Mouse (Mus musculus) heart, postnatal 4 days (tissue): ENCODE results near the gene Nt5c2. TPM values are rescaled to one million over a fixed set of nuclear protein-coding genes. Genes with fewer than 3 reads are reported as not detected.

ENCODE experiments used
- DNase-seq: peaks from one replicate; pipeline ENCODE4 v3.0.0; 2021
- total RNA-seq, 2 experiments: library from RNA; stranded (reverse); gene quantifications; 2 replicates each; pipeline ENCODE4 v1.2.3; 2021

The Nt5c2 gene
- total RNA-seq, 2 experiments from 2014 or later: 147 to 157 TPM

DNA sequence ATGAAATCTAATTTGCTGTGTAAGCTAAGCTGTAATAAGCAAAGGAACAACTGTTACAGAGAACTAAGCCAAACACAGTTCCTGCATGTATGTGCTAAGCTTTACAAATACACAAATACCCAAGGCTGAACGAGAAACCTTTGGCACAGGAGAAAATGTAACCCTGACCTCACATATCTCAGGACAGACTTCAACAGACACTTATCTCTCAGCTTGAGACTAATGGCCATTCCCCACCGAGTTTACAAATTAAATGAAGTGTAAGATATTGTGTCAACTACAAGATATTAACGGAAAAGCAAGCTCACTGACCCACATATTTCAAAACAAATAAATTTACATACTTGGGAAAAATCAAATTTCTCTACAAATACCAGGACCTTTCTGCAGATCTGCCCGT lies 86.8 kb downstream of the Nt5c2 start:
- no peak for DNase-seq

GRCm38 (mm10) chr19:46926951-46927350 lies 88.0 kb downstream of the Nt5c2 start:
- DNase-seq: no peak

GRCm38 (mm10) chr19:46926357-46926756 lies 88.6 kb downstream of the Nt5c2 start:
- DNase-seq: no peak

- no peak for DNase-seq
These were observed 94.4 kb downstream of the Nt5c2 start for GRCm38 (mm10) chr19:46920571-46920970.

DNA sequence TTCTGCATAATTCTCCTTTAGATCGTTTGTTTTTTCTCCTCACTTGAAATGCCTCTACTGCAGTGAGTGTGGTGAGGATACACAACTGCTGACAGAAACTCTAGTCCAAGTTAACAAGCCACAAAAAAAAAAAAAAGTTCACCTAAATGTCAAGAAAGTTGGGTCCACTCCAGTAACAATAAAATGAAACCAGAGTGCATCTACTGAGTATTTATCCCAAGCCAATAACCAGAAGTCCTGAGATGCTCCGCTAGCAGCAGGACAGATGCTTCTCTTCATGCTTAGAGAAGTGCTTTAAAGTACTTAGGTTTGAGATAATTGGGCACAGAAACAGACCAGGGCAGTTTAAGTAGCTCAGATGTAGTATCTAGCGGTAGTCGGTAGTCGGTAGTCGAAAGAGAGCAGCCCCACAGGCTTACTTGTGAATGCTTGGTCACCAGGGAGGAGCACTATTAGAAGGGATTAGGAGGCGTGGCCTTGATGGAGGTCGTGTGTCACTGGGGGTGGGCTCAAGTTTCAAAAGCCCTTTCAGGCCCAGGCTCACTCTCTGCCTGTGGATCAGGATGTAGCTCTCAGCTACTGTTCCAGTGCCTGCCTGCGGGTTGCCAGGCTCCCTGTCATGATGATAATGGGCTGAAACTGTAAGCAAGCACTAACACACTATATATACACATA lies 99.4 kb downstream of the Nt5c2 start:
- no peak for DNase-seq

DNA sequence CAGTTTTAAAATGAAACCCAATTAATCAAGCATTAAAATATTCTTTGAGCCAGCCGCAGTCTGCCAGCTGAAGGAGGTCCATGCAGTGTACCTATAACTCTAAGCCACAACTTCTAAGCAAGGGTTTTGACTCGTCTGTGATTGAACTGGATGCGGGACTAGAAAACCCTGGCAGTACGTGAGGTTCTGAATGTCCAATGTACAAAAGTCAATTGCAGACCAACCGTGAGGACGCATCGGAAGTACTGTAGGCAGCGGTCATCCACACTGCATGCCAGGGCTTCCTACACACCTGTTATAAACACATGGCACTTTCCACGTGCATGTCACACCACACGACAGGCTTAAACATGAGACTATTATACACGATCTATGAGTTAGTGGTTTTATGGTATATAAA lies 101.3 kb downstream of the Nt5c2 start:
- no peak for DNase-seq

DNA sequence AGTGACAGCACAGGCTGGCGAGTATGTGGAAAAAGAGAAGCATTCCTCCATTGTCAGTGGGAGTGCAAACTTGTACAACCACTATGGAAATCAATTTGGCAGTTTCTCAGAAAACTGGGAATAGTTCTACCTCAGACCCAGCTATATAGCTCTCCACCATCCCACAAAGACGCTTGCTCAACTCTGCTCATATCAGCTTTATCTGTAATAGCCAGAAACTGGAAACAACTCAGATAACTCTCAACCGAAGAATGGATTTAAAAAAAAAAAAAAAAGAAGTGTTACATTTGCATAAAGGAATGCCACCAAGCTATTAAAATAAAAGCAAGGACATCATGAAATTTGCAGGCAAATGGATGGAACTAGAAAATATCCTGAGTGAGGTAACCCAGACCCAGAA lies 103.5 kb downstream of the Nt5c2 start:
- no peak for DNase-seq

- DNase-seq: no peak
These were observed 106.0 kb downstream of the Nt5c2 start for GRCm38 (mm10) chr19:46908977-46909376.

DNA sequence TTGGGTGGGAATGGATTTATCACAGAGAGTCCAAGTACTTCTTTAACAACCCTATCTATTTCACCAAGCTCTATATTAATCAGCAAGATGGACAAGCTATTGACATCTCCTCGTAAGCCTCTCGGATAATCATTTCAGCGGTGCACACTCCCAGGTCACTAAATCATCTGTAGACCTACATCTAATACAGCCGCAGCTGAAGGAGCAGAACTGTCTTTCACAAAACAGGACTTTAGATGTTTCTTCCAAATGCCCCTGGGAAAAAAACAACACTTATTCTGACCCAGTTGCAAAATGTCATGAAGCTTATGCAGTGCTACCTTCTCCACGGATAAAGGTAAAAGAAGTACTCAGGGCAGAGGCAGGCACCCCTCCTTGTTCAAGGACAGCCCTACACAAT lies 106.7 kb downstream of the Nt5c2 start:
- no peak for DNase-seq

DNA sequence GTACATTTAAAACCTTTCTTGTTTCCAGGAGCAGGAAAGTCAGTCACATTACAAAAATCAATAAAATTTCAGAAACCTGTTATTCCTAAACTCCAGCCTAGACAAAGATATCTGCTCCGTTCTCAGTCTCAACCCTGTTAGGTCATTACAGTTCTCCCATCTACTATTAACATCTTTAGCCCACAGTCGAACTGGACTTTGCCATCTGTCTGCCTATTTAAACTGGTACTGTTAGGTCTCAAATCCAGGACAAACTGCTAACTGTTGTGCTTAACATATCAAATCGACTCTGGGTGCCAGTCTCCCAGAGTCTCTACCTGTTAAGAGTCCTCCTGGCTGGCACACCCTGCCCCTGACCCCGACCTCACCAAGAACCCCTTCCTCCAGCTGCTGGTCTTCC lies 109.0 kb downstream of the Nt5c2 start:
- no peak for DNase-seq

DNA sequence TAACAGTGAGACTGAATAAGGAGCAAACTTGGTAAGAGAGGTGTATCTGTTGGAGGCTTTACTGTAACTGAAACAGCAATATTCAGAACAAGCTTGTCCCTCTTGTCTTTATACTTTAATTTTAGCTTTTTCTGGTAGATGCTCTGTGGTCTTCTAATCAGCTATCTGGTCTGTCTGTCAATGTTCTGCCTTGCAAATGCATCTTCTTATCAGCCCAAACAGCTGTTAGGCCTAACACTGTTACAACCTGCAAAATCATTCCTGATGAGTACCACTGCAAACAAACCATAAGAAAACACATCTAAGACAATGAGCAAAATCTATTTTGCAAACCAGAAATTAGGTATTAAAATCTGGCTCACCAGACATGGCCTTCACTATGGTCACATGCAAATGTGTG lies 109.6 kb downstream of the Nt5c2 start:
- DNase-seq: no peak

DNA sequence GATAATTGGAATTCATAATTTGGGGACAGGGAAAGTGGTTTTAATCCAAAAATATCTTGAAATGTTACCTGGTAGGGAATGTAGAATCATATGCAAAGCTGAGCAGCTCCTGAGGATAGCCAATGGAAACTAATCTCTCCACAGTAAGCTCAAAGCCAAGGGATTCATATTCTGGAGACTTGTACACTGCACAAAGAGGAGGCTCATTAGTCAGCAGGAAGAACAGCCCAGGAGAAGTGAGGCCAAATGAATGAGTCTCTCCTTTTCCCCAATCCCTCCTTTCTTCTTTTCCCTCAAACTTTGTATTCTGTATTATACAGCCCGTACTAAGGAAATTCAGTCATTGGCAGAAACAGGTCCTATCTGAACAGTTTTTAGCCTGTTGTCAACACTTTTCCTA lies 110.0 kb downstream of the Nt5c2 start:
- no peak for DNase-seq

DNA sequence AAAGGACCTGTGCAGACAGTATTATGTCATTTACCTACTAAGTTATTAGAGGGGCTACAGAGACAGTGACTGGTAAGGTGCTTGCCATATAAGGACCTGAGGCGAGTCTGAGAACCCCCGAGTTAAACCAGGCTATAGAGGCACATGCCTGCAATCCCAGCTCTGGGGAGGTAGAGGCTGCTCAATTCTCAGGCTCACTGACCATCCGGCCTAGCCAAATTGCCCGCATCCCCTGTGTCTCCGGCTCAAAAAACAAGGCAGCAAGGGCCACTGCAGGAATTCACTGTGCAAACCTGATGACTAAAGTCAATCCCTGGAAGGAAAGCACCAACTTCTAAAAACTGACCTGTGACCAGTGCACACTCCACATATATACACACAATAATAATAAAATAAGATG lies 111.6 kb downstream of the Nt5c2 start:
- DNase-seq: no peak

DNA sequence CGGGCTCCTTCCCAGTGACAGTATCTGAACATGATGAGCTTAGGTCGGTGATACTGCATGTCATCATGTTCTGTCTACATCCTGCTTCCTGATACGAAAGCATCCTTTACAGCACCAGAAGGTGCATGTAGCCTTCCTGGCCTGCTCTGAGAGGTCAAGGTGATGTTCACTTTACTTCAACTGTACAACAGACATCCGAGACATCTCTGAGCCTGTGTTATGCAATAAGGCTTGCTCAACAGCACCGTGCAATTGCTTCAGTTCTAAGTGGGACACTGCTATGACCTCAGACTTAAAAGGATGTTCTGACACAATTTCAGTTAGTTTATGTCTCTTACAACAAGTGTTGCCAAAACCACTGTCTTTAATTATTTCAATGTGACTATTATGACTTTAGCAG lies 113.6 kb downstream of the Nt5c2 start:
- DNase-seq: no peak

GRCm38 (mm10) chr19:46900786-46901185 lies 114.2 kb downstream of the Nt5c2 start:
- no peak for DNase-seq

DNA sequence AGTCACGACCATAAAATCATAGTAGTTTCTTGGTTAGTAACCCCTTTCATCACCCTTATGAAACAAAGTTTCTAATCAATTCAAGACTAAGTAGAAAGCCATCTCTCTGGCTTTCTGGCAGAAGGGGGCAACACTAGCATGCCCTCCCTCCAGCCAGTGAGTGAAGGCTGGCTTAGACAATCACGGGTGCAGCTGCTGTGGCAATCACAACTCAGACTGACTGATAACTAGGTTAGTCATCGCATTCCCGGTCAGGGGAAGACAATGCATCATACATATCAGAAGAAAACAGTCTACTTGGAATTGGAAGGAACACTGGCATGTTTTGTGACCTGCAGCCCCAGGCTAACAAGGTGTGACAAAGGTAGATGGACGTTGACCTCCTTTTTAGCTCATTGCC lies 115.1 kb downstream of the Nt5c2 start:
- DNase-seq: no peak

DNA sequence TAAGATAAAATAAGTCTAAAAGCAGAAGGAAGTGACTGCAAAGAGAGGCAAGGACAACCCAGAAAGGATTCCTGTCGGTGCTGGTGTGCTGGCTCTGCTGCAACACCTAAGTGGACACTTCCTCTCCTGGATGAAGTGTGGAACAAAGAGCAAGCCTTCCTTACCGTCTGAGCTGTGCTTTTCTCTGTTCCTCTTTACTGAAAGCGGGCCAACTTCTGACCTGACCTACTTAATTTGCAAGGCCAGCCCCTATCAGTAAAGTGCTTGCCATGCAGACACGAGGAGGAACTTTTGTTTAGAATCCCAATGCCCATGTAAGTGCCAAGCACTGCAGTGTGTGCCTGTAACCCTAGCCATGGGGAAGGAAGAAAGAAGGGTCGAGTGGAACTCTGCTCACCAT lies 115.6 kb downstream of the Nt5c2 start:
- no peak for DNase-seq

GRCm38 (mm10) chr19:46898222-46898621 lies 116.7 kb downstream of the Nt5c2 start:
- DNase-seq: no peak

DNA sequence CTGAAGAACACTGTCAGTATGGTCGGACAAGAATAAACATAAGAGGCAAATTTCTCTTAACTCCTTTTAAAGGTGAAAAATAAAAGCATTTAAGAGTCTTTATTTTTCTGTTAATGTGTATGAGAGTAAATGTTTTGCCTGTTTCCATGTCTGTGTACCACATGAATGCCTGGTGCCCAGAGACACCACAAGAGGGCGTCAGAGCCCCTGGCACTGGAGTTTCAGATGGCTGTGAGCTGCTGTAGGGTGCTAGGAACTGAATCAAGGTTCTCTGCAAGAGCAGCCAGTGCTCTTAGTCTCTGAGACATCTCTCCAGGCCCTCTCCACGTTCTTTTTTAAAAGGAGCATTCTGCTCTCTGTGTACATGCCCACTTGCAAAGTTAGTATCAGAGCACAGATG lies 117.8 kb downstream of the Nt5c2 start:
- no peak for DNase-seq

- DNase-seq: no peak
These were observed 121.5 kb downstream of the Nt5c2 start for GRCm38 (mm10) chr19:46893484-46893883.

GRCm38 (mm10) chr19:46892856-46893255 lies 122.1 kb downstream of the Nt5c2 start:
- no peak for DNase-seq

DNA sequence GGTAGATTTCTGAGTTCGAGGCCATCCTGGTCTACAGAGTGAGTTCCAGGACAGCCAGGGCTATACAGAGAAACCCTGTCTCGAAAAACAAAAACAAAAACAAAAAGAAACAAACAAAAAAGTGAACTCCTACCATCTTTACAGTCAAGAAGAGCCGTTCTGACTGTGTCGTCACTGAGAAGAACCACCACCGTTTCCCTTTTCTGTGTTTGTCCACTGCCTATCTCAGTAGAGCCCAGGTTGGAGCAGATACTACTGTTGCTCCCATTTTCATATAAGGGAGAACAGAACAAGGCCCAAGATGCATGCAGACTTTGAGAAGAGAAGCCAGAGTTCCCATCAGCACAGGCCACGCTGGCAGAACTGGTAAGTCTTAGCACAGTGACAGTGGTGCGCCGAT lies 124.3 kb downstream of the Nt5c2 start:
- DNase-seq: no peak

DNA sequence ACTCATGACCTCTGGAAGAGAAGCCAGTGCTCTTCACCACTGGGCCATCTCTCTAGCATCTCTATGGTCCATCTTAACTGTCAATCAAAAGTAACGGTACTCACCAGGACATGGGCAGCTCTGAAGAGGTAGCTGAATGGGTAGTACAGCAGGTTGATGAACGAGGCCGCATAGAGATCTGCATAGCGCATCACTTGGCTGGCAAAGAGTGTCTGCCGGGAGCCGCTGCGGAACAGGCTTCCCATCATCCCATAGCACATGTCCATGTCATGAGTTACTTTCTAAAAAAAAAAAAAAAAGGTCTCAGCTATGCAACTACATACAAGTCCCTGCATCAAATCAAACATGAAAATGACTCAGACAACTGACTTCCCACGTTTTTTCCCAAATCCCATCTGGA lies 125.3 kb downstream of the Nt5c2 start:
- DNase-seq: no peak

DNA sequence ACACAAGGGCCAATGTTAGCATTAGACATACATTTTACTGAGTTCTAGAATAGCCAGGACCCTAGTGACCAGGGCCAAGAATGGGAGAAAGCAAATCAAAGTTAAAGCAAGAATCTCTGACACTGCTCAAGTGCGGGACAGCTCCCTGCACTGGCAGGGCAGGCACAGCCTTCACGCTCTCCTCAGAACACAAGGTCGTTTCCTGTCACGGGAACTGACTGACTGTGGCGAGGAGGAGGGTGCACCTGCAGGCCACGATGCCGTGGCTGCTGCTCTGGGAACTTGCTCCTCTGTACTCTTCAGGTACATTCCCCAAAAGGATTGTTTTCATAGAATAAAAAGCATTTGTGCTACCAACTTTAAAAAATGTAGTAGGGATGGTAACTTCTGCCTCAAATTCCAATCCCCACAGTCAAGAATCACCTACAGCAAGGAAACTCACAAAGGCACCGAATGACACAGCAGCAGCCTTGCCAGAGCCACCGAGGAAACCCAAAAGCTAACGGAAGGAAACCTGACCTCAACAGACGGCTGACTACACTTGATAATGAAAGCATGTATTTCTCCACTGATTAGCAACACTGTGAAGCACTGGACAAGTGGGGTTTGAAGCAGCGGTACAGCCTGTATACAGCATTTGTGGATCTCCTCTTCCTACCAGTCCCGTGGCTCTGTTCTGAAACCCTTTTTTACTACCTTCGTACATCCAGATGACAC lies 127.0 kb downstream of the Nt5c2 start:
- DNase-seq: no peak

GRCm38 (mm10) chr19:46886826-46887225 lies 128.1 kb downstream of the Nt5c2 start:
- no peak for DNase-seq
